Mouse (Mus musculus): ENCODE results near the gene Dok5.

The Dok5 gene

GRCm38 (mm10) chr2:170857507-170857906 lies 125.9 kb downstream of the Dok5 start:
- in situ Hi-C loops (cut with MboI; ENCODE audit: low sequenced_read_pairs): no loop called here

- in situ Hi-C loops (cut with MboI; ENCODE audit: low sequenced_read_pairs): no loop called here
Observed at GRCm38 (mm10) chr2:170858640-170859039, 127.0 kb downstream of the Dok5 start.

DNA sequence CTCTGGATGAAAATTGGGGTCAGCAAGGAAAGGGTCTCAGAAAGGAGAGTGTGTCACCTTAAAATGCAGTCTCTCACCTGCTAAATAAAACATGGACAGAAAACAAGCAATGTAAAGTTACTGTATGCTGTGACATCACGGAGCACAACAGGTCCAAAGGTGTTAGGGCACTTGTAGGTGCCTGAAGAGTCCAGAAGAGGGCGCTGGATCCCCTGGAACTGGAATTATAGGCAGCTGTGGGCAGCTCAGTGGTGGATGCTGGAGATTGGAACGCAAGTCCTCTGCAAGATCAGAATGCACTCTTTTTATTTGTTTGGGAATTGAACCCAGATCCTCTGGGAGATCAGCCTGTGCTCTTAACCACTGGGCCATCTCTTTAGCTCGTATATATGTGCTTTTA lies 129.0 kb downstream of the Dok5 start:
- in situ Hi-C loops (cut with MboI; ENCODE audit: low sequenced_read_pairs): no loop called here

- in situ Hi-C loops (cut with MboI; ENCODE audit: low sequenced_read_pairs): no loop called here
Observed at GRCm38 (mm10) chr2:170862799-170863198, 131.2 kb downstream of the Dok5 start.

DNA sequence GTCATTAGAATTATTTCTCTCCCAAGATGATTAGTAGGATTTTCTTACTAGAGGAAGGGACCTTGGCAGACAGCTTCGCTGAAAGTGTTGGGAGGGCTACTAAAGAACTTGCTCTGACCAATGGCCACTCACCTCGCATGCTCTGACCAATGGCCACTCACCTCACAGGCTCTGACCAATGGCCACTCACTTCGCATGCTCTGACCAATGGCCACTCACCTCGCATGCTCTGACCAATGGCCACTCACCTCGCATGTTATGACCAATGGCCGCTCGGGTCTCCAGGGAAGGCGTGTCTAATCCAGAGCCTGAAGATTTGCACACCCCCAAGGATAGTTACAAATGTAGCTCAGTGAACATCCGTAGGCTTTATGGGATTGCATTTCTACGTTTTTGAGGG lies 131.6 kb downstream of the Dok5 start:
- in situ Hi-C loops (cut with MboI; ENCODE audit: low sequenced_read_pairs): no loop called here

DNA sequence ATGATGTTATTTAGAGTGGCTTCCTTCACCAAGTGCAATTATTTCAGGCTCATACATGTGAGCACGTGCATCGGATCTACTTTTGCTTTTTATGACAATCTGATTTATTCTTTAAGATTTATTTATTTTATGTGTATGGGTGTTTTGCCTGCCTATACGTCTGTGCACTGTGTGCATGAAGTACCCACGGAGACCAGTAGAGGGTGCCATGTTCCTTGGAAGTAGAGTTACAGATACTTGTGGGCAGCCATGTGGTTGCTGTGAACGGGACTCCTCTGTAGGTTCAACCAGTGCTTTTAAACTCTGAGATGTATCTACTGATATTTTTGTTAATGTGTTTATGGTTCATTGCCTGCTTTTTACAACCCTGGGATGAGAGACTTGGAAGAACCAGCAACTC lies 132.4 kb downstream of the Dok5 start:
- in situ Hi-C loops (cut with MboI; ENCODE audit: low sequenced_read_pairs): no loop called here

GRCm38 (mm10) chr2:170864820-170865219 lies 133.2 kb downstream of the Dok5 start:
- in situ Hi-C loops (cut with MboI; ENCODE audit: low sequenced_read_pairs): no loop called here

DNA sequence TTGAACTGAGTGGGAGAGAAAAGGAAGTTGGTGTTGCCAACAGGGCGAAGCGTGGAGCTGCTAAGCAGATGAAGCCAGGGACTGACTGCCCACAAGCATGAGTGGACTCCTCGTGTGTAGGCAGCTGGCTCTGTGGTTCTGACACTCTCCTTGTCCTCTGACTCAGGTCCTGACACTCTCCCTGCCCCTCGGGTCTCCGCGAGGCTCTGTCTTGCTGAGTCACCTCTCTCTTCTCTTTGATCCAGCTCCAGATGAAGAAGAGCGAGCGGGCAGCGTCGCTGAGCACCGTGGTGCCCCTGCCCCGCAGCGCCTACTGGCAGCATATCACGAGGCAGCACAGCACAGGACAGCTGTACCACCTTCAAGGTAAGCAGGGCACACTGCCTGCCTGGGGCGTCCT lies 139.0 kb downstream of the Dok5 start:
- in situ Hi-C loops (cut with MboI; ENCODE audit: low sequenced_read_pairs): loop anchor here (10.0 kb wide), 1 partner anchor 346 kb away; no protein-coding TSS in a partner anchor

DNA sequence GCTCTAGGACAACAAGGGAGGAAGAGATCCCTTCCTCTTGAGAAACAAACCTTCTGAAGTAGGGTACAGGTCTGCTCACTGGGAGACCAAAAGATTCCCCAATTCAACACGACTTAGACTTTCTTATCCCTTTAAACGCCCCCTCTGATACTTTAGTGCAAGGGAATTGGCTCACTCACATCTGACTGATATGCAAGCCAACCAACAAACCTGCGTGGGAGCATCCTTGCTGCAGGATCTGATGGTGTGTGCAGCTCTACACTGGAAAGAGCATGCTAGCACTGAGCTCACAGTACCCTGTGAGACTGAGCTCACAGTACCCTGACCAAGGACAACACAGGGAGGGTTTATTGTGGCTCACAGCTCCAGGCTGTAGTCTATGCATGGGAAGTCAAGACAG lies 139.9 kb downstream of the Dok5 start:
- in situ Hi-C loops (cut with MboI; ENCODE audit: low sequenced_read_pairs): loop anchor here (10.0 kb wide), 1 partner anchor 347 kb away; no protein-coding TSS in a partner anchor

GRCm38 (mm10) chr2:170873382-170873781 lies 141.8 kb downstream of the Dok5 start:
- in situ Hi-C loops (cut with MboI; ENCODE audit: low sequenced_read_pairs): loop anchor here (10.0 kb wide), 1 partner anchor 349 kb away; no protein-coding TSS in a partner anchor

GRCm38 (mm10) chr2:170877515-170877914 lies 145.9 kb downstream of the Dok5 start:
- in situ Hi-C loops (cut with MboI; ENCODE audit: low sequenced_read_pairs): loop anchor here (10.0 kb wide), 1 partner anchor 353 kb away; no protein-coding TSS in a partner anchor

GRCm38 (mm10) chr2:170877936-170878335 lies 146.3 kb downstream of the Dok5 start:
- in situ Hi-C loops (cut with MboI; ENCODE audit: low sequenced_read_pairs): loop anchor here (10.0 kb wide), 1 partner anchor 353 kb away; no protein-coding TSS in a partner anchor

GRCm38 (mm10) chr2:170884209-170884801 lies 152.7 kb downstream of the Dok5 start:
- in situ Hi-C loops (cut with MboI; ENCODE audit: low sequenced_read_pairs): no loop called here

DNA sequence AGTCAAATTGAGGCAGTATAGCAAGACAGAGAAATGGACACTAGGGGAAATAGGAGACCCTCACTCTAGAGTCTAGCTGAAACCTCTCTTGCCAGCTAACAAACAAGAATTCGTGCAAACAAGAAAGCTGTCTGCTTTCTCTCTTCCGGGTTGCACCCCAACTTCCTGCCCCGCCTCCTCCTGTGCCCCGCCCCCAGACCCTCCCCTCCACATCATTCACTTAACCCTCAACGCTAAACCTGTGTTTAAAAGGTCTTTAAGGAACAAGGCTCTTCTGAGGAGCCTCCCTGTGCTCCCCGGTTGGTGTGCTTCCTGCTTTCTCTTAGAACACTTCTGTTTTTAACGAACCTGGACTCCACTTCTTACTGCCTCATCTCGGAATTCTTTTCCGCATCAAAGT lies 156.4 kb downstream of the Dok5 start:
- in situ Hi-C loops (cut with MboI; ENCODE audit: low sequenced_read_pairs): no loop called here

DNA sequence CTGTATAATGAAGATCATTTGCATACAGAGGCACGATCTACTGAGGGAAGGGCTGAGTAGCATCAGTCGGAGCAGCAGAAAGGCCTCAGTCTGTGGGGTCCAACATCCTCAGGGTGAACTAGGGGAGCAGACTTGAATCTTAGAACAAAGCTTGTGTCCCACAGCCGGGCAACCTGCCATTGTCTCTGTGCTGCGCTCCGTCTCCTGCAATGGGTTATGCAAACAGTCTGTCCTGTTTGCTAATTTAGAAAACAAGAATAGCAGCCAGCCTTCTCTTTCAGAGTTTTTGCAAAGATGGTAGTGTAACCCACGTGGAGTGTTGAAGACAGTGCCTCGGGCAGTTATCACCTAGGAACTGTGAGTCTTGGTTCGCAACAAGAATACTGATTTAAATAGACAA lies 163.5 kb downstream of the Dok5 start:
- in situ Hi-C loops (cut with MboI; ENCODE audit: low sequenced_read_pairs): no loop called here

DNA sequence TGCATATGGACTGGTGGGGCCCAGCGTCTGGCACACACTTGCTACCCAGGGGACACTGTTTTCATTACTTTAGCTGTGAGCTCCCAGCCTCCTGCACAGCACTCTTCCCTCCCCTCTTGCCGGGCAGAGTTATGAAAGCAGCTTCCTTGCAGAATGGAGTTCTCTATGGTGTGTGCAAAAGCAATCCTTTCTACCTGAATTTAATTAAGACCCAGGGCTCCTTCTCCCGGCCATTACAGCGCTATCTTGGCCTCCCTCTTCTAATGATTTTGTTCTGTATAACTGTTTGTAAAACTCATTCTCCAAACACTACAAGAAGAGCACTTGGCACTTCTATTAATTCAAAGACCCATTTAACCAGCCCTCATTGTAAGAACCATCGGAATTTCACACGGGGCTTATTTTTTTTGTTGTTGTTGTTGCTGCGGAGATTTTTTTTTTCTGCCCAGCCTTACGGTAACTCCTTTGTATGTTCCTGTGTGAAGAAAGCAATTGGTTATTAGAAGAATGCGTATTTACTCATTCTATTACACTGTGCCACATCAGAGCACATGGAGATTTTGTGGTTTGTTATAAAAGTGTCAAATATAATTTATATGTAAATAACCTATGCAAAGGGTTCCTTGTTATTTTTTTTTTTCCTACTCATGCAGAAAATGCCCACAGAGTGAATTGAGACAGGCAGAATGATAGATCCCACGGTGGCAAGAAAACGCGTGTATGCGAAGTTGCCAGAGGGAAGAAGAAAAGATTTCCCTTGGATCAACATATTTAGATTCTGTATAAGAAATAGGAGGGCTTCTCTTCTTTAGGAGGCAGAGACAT lies 170.8 kb downstream of the Dok5 start:
- in situ Hi-C loops (cut with MboI; ENCODE audit: low sequenced_read_pairs): no loop called here

- in situ Hi-C loops (cut with MboI; ENCODE audit: low sequenced_read_pairs): no loop called here
Observed at GRCm38 (mm10) chr2:170903029-170903306, 171.4 kb downstream of the Dok5 start.

DNA sequence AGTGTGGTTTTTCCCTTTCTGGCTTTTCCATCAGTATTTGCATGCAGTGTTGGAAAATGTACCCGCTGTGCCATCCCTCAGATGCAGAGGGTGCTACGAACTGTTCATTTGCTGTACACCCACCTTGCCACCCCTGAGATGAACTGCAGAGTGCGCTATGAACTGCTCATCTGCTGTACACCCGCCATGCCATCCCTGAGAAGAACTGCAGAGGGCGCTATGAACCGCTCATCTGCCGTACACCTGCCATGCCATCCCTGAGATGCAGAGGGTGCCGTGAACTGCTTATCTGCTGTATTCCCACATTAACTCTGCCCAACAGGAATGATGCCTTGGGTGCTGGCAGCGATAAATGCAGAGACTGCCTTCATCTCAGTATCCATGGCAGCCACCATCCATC lies 171.8 kb downstream of the Dok5 start:
- in situ Hi-C loops (cut with MboI; ENCODE audit: low sequenced_read_pairs): no loop called here

- in situ Hi-C loops (cut with MboI; ENCODE audit: low sequenced_read_pairs): no loop called here
Observed at GRCm38 (mm10) chr2:170912589-170913223, 181.1 kb downstream of the Dok5 start.

DNA sequence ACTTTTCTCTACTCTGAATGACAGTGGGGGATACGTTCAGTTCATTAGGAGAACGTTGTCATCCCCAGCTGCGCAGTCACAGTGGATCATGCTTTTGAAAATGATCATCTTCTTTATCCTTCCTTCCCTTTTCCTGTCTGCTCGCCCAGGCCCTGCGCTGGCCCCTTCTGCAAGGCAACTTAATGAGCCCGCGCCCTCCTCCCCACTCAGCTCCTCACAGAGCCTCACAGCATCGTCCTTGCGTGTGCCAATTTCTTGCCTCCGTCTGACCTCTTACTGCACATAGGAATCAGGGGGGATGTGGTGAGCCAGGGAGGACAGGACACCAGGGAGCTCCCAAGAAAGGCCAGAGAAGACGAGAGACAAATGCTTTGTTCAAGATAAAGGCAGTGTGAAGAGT lies 182.3 kb downstream of the Dok5 start:
- in situ Hi-C loops (cut with MboI; ENCODE audit: low sequenced_read_pairs): no loop called here

GRCm38 (mm10) chr2:170915646-170916045 lies 184.0 kb downstream of the Dok5 start:
- in situ Hi-C loops (cut with MboI; ENCODE audit: low sequenced_read_pairs): no loop called here

DNA sequence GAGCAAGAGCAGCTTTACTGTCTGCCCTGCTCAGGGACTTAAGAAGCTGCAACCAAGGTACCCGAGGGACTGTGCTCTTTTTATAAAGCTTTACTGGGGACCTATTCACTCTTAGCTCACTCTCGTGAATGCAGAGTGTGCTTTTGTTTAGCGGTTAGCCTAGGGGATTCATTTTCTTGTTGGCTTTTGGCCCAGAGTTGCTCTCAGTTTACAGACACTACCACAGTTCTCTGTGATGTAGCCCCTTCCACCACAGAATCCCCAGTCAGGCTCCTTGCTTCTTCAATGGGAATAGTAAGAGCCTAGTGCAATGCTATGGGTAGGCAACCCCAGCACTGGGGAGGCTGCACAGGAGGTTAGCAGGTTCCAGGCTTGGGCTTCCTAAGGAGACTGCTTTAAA lies 190.7 kb downstream of the Dok5 start:
- in situ Hi-C loops (cut with MboI; ENCODE audit: low sequenced_read_pairs): no loop called here
